Mouse (Mus musculus) adrenal gland, adult 8-10 months (tissue): ENCODE data around the gene Rnase4. TPM values are rescaled to one million over a fixed set of nuclear protein-coding genes. Genes with fewer than 3 reads are reported as not detected.
A peak's percentile ranks its signal among the peaks of the same experiment; 100 is the strongest.

ENCODE experiments used
- DNase-seq: peaks from one replicate; pipeline ENCODE4 v3.0.0; 2022
- total RNA-seq, 4 experiments: library from RNA; stranded (reverse); gene quantifications; 2 replicates each; pipeline ENCODE4 v1.2.4; 2022

Gene Rnase4
- total RNA-seq: 10 to 100 TPM; 48.1 to 69.1 (median 54.7) TPM

- peak; percentile 38 for DNase-seq
Observed at GRCm38 (mm10) chr14:51090921-51091900, at the start of gene Rnase4, which contains the start of gene Ang. Gene Rnase4, plus strand, starts transcription at chr14:51091077. Gene Ang, plus strand, starts transcription at chr14:51091150.

GRCm38 (mm10) chr14:51041769-51042168 is 49.1 kb upstream of the Rnase4 start, which contains the start of gene Rnase9:
Gene Rnase9, minus strand, starts transcription at chr14:51041869.
- DNase-seq: no peak

- DNase-seq: no peak
Observed at GRCm38 (mm10) chr14:51047846-51048245, 43.0 kb upstream of the Rnase4 start.

- DNase-seq: no peak
Observed at GRCm38 (mm10) chr14:51050063-51050462, 40.8 kb upstream of the Rnase4 start, which contains the start of gene Rnase11. Gene Rnase11, minus strand, starts transcription at chr14:51050163.

GRCm38 (mm10) chr14:51051941-51052340 is 38.9 kb upstream of the Rnase4 start:
- DNase-seq: no peak

- DNase-seq: no peak
Observed at GRCm38 (mm10) chr14:51053176-51053575, 37.7 kb upstream of the Rnase4 start.

GRCm38 (mm10) chr14:51054243-51055237 is 36.3 kb upstream of the Rnase4 start:
- no peak for DNase-seq

- DNase-seq: no peak
Observed at GRCm38 (mm10) chr14:51057401-51057831, 33.5 kb upstream of the Rnase4 start, which contains the start of gene Rnase12. Gene Rnase12, minus strand, starts transcription at chr14:51057661.

GRCm38 (mm10) chr14:51060761-51061160 is 30.1 kb upstream of the Rnase4 start:
- no peak for DNase-seq

GRCm38 (mm10) chr14:51068956-51069355 is 21.9 kb upstream of the Rnase4 start:
- DNase-seq: no peak

- no peak for DNase-seq
Observed at GRCm38 (mm10) chr14:51069617-51070016, 21.3 kb upstream of the Rnase4 start.

GRCm38 (mm10) chr14:51074335-51074734 is 16.5 kb upstream of the Rnase4 start, which contains the start of gene Olfr750:
Gene Olfr750, minus strand, starts transcription at chr14:51074435.
- no peak for DNase-seq

GRCm38 (mm10) chr14:51079180-51079579 is 11.7 kb upstream of the Rnase4 start:
- DNase-seq: no peak

- DNase-seq: no peak
Observed at GRCm38 (mm10) chr14:51081035-51081434, 9.8 kb upstream of the Rnase4 start.

GRCm38 (mm10) chr14:51082599-51083581 is 8.0 kb upstream of the Rnase4 start:
- DNase-seq: peak; percentile 61

- DNase-seq: no peak
Observed at GRCm38 (mm10) chr14:51083805-51084204, 7.1 kb upstream of the Rnase4 start.

- no peak for DNase-seq
Observed at GRCm38 (mm10) chr14:51085086-51085485, 5.8 kb upstream of the Rnase4 start.

GRCm38 (mm10) chr14:51085911-51086310 is 5.0 kb upstream of the Rnase4 start:
- DNase-seq: no peak

- DNase-seq: no peak
Observed at GRCm38 (mm10) chr14:51087762-51088161, 3.1 kb upstream of the Rnase4 start.

GRCm38 (mm10) chr14:51088166-51088969 is 2.5 kb upstream of the Rnase4 start:
- peak; percentile 83 for DNase-seq
